Mouse (Mus musculus) cortical plate, adult 2 months (tissue): ENCODE data around the gene Cfap45.

Experiments
- CTCF ChIP-seq: fragments of 200-500 bp; IDR thresholded peaks from 2 replicates; pipeline ENCODE4 v1.5.1; 2011; ENCODE audit warnings: mild to moderate bottlenecking, control low read depth, low read length; ENCODE audit not compliant: insufficient read depth; ENCODE audit errors: extremely low read depth
- POLR2A ChIP-seq: fragments of 200-500 bp; IDR thresholded peaks from 2 replicates; pipeline ENCODE4 v1.6.1; 2011; ENCODE audit warnings: mild to moderate bottlenecking, low read length, control low read depth; ENCODE audit not compliant: insufficient read depth; ENCODE audit errors: extremely low read depth

DNA sequence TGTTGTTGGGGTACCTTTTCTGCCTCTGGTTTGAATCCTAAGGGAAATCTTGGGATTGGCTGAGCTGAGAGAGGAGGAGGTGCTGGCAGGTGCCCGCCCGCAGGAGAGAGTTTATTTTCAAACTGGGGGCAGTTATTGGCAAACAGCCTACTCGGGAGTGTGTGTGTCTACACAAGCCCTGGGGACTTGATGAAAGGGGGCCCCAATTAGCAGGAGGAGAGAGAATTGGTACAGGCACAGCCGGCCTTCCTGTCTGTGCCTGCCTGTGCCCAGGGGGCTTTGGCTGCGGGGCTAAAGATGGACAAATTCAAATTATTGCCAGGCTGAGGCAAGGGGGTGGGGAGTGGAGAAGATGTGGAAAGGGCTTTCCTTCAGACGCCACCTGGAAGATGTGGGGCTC, 34.8 kb upstream of the Cfap45 start:
- TF ChIP-seq CTCF (no peak), POLR2A (no peak)
